Mouse (Mus musculus): ENCODE measurements around the gene Hoxb3.

The Hoxb3 gene

DNA sequence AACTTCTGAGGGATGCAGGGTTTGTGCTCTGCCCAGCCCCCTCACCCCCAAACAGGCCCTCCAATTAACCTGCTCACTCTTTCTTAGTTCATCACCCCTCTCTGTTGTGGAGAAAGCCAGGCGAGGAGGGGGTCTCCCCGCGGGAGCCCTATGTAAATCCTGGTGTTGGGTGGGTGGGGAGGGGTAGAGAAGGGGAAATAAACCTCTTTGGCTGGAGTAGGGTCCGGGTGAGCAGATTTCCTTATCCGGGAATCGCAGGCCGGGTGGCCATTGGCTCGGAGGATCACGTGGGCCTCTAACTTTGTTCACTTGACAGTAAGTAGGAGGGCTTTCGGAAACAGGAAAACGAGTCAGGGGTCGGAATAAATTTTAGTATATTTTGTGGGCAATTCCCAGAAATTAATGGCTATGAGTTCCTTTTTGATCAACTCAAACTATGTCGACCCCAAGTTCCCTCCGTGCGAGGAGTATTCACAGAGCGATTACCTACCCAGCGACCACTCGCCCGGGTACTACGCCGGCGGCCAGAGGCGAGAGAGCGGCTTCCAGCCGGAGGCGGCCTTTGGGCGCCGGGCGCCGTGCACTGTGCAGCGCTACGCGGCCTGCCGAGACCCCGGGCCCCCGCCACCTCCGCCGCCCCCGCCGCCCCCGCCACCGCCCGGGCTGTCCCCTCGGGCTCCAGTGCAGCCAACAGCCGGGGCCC is 4.6 kb upstream of the Hoxb3 start:
- peak; percentile 82 for DNase-seq (ENCODE audit: low spot score)

DNA sequence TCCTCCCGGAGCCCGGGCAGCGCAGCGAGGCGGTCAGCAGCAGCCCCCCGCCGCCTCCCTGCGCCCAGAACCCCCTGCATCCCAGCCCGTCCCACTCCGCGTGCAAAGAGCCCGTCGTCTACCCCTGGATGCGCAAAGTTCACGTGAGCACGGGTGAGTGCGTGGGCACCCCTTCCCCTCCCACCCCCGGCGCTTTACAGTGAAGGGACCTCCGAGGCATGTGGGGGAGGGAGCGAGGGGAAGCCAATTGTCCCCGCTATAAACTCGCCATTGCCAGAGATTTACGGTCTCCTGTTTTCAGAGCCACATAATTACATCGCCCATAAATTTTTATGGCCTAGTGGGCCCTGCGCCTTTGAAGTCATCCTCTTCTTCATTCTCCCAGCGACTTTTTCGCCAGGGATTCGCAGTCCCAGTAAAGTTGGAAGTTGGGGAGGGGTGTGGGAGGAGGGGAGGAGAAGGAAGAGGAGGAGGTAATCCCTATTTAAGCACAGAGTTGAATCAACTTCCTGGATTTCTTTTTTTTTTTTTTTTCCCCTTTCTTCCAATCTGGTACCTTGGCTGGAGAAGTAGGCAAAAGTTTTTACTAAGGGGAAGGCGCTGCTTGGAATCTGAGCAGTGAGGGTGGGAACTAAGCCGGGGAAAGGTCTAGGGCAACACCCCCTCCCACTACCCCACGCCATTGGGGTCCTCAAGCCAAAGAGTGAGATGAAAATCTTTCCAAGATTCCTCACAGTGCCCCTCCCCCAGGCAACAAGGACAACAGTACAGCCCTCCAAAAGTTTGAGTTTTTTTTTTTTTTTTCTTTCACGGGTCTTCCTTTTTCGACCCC is 3.8 kb upstream of the Hoxb3 start:
- no peak for DNase-seq (ENCODE audit: low spot score)

DNA sequence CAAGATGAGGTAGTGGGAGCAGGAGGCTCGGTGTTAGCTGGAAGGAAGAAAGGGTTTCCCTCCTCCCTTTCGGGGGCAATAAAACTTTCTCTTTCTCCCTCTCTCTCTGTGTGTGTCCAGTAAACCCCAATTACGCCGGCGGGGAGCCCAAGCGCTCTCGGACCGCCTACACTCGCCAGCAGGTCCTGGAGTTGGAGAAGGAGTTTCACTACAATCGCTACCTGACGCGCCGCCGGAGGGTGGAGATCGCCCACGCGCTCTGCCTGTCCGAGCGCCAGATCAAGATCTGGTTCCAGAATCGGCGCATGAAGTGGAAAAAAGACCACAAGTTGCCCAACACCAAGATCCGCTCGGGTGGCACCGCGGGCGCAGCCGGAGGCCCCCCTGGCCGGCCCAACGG is 3.2 kb upstream of the Hoxb3 start:
- no peak for DNase-seq (ENCODE audit: low spot score)

DNA sequence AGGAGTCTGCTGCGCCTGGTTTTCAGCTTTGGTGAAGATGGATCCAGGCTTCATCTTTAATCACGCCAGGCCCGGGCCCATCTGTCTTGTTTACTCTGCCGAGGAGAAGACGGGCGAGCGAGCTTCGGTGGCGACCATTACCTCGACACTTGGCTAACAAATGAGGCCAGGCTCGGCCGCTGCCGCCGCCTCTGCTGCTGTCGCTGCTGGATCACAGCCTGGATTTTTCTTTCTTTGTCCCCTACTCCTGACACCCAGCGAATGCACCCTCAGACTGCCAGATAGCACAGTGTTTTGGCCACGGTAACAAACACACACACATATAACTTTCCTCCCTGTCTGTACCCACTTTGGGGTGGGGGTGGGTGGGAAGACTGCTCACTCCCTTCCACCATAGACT is 2.4 kb upstream of the Hoxb3 start:
- no peak for DNase-seq (ENCODE audit: low spot score)

DNA sequence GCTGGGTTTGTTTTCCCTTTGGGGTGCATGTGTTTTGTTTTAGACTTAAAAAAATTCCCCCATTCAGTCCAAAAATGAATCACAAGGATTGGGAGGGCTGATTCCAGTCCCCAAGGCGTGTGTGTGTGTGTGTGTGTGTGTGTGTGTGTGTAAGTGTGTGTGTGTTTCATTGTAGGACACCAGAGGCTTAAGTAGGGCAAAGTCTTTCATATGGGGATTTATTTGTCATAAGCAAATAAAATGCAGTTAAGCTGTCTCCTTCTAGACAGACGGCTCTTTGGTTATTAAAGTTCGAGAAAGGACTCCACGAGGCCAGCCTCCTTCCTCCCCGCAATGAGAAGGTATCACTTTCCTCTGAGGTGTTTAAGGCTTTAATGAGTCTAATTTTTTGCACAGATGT is 1.3 kb upstream of the Hoxb3 start:
- DNase-seq (ENCODE audit: low spot score): no peak

DNA sequence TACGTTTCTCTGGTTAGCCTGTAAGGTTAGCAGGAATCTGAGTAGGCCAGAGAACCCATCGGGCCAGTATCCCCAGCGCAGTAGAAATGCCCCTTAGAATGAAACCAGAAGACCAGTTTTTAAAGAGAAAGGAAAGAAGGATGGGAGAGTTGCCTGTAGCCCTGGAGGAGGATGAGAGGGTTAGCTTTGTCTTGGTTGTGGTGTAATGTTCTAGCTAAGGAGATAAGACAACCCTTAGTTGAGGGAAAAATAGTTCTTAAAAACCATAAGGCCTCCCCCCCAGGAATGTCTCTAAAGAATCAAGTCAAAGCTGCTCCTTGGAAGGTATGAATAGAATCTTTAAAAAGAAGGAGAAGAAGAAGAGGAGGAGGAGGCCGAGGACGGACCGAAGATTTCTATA is 388 bp upstream of the Hoxb3 start:
- no peak for DNase-seq (ENCODE audit: low spot score)

DNA sequence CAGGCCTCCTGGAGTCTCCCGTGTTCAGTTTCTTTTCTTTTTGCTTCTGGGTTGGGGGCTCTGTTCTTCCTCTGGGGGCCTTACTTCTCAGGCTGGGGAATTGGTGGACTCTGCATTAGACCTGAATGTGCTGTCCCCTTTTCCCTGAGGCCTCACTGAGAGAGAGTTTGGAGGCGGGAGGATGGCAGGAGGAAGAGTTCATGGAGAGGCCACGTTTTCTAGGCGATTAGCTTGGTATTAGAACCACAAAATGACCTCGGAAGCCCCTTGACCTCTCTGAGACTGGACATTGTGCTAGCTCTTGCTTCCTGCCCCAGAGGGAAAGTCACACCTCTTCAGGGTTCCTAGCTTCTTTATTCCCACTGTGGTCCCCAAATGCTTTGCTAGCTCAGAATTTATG is 999 bp downstream of the Hoxb3 start:
- DNase-seq (ENCODE audit: low spot score): no peak

DNA sequence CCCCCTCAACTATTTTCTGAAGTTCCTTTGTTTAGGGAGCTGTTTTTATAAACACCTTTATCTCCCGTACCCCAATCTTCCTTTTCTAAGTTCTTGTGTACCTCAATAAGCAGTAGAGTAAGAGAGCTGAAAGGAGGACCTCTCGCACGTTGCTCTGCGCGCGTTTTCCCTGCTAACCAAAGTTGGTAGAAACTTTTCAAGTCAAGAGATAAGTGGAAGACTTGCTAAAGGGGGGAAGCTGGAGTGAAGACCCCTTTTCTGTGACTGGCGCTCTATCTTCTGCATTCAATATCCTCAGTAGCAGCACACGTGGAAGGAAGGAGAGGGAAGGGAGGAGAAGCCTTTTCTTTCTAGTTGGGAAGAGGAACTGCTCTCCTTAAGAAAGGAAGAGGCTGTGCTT is 1.8 kb downstream of the Hoxb3 start:
- no peak for DNase-seq (ENCODE audit: low spot score)

DNA sequence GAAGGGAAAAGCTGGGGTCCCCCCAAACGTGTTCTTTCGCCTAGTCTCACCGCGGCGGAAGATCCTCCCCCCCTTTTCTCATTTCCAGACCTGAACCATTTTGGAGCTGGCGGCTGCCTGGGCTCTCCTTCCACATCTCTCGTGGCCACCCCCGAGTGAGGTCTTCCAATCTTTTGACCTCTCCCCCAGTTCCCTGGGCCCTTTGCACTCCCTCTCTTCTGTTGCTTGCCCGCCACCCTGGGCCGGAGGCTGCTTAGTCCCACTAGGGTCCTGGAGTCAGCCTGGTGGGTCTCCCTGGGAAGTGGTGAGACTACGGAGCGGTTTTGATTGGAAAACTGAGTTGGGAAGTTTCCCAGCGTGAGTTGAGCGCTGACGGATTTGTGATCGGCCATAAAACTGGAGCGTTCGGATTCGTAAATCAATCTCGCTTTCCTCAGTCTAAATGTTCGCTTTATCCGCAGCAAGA is 2.7 kb downstream of the Hoxb3 start:
- no peak for DNase-seq (ENCODE audit: low spot score)

DNA sequence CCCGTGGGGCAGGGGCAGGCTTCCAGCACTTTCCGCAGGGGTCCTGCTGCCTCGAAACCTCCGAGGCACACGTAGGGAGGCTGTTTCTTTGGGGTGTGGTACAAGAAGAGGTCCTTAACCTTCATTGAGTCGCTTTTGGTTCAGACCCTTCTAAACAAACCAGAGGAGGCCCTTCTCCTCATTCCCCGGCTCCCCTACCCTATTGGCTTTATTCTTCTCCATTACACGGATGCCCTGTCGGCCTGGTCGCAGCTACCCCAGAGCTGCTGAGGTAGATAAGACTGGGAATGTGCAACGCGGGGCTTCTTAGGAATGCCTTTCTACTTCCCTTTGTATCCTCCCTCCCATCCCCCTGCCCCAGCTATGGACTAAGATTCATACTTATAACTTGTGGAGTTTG is 3.6 kb downstream of the Hoxb3 start:
- DNase-seq (ENCODE audit: low spot score): no peak

DNA sequence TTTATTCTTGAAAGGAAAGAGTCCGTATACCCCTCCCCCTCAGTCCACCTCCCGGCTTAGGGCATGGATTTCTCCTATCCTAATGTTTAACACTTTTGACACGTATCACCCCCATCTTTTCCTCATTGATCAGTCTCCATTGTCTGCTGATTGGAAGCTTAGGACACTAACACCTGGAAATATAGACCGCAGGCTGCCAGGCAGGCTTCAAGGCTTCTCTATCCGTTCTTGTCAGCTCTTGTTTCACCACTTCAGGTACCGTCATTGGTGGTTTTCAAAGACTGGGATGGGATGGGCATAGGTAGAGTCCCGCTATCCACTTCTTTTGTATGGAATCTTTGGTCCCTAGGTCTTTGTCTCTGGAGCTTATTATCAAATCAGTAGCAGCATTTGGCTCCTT is 4.0 kb downstream of the Hoxb3 start:
- no peak for DNase-seq (ENCODE audit: low spot score)

DNA sequence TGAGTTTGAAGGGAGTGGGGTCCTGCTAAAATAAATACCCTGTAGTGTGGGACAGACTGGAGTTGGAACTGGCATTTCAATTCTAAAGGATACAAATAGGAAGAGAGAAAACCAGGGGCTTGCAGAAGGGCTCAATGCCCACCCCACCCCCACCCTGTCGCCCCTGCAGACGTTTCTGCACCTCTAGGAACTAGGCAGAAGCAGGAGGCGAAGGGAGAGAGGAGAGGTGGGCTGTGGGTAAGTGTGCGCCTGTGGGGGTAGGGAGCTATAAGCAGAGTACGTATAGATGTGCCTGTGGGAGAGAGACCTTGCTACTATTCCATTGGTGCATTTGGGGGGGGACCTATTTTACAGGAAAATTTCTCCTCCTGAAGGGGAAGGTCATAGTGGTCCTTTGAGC is 4.6 kb downstream of the Hoxb3 start:
- no peak for DNase-seq (ENCODE audit: low spot score)

DNA sequence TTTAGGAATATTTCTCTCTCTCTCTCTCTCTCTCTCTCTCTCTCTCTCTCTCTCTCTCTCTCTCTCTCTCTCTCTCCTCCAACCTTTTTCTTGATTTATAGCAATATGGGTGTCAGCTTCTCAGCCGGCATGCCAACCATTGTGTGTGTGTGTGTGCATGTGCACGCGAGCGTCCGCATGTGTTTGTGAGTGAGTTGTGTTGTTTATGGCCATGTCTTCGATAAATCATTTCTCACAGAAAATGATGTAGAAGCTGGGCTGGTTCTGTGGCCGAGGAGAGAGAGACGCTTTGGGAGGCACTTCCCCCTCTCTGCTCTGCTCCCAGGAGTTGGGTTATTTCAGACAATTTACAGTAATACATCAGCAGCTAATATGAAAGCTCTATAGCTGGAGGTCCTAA is 5.5 kb downstream of the Hoxb3 start:
- no peak for DNase-seq (ENCODE audit: low spot score)

DNA sequence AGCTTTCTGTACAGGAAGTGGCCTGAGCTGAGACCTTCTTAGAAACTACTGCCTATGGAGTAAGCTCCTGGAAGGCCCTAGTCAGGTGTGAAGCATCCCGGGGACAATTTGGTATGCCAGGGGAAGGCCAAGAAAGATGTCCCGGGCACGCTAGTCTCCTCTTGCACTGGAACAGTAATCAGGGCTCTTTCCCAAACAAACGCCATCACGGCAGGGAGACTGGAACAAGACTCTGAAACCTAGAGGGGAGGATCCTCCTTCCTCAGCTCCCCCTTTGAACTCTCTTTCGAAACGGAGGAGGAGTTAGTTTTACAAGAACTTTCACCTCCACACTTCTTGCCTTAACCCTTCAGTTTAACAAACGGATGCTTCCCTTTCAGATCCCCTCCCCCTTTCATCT is 9.0 kb downstream of the Hoxb3 start:
- no peak for DNase-seq (ENCODE audit: low spot score)

DNA sequence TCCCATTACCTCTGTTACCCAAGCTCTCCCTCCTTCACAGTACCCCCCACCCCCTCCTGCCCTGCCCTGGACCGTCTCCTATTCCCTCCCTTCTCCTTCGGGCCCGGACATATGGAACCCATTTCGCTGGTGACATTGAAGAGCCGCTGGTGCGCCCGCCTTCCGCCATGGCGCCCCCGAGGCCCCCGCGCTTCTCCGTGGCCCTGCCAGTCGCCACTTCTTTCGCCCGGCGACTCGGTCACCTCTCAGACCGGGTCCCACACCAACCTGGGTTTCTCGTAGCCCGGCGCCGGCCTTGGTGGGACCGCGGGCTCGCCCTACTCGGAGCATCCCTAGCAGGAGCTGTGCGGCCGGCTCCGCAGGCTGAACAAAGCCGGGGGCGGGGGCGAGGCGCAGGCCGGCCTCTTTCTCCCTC is 9.5 kb downstream of the Hoxb3 start:
- no peak for DNase-seq (ENCODE audit: low spot score)

DNA sequence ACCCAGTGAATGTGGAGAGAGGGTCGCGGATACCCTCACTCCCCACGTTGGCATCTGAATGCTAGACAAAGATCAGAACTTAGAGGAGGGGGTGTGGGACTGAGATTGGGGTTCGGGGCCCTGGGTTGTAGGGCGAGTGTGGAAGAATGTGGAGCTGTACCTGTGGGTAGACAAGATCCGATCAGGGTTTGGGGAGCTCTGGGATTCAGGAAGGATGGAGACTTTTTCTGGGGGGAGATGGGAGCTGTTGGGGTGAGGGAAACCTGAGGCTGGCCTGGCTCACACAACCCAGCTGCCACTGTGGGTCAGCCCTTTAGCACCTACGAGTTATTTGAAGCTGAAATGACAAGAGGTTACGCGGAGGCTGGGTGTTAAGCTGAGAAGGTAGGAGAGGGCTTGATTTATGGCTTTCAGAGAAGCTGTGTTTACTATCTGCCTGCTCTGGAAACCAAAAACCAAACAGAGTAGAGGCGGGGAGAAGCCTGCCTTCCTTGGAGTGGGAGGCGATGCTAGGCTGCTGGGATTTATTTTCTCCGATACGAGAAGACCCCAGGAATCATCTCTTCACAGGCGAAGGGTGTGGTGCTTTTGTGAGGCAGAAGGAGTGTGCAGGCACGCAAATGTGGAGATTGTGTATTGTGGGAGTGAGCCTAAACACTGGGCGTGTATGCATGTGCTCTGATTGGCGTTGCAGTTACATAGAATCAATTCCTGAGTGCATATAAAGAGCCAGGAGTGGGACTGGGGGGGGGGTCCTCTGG is 10.3 kb downstream of the Hoxb3 start:
- no peak for DNase-seq (ENCODE audit: low spot score)

DNA sequence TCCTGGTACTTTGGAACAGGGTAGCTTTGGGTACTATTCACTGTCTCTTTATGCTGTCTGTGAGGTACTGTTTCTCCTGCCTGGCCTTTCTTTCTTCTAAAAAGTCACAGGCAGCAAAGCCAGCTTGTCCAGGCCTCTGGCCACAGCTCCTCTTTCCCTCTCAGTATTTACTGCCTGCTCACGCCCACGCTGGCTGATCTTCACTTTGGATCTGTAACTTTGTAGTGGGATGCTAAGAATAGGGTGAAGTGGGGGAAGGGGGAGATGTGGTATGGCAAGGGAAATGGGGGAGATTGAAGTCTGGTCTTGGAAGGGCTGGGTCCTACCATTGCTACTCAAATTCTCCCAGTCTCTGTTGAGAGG is 10.9 kb downstream of the Hoxb3 start:
- no peak for DNase-seq (ENCODE audit: low spot score)

DNA sequence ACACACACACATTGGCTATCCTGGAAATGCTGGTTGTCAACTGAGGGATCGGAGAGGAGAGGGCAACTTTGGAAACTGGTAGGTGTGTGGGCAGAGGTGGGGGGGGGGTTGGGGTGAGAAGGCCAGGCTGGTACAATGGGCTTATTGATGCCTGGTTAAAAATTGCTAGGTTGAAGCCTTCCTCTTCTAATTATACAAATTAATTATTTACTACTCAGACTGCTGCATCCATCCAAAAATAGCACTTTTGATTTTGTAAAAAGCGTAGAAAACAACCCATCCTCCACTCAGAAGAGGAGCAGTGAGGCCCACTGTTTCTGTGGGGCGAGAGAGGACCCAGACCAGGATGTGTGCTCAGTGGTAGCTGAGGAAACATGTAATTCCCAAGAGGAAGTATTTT is 11.9 kb downstream of the Hoxb3 start:
- no peak for DNase-seq (ENCODE audit: low spot score)

DNA sequence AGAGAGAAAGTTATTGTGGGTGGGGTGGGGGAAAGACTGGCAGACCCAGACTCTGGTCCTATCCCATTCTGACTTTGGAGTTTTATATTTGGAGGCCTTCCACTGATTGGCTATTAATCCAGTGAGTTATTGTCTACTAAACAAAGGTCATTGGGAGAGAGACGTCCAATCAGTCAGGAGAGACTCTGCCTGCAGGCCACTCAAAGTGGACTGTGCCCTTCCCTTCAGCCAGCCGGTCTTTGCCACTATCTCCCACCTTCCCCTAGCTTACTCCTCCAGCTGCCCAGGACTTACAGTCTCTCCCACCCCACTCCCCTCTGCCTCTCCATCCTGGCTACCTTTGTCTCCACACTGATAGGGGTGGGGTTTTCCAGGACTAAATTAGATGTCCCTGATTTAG is 13.5 kb downstream of the Hoxb3 start:
- no peak for DNase-seq (ENCODE audit: low spot score)

DNA sequence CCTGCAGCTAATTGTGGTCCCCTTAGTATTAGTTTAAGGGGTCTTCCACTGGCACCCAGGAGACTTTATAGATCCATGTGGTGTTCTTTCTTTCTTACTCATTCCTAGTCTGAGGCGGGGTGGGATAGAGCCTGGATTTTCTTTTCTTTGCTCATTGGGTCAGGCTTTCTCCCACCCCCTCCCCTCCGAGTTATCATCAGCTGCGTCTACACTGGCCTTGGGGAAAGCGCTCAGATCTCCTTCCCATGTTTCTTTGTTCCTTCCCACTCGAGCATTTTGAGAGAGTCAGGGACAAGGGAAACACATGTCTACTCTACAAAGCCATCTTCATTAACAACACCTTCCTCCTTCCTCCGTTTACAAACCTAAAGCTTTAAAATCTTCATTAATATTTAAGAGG is 13.9 kb downstream of the Hoxb3 start:
- DNase-seq (ENCODE audit: low spot score): no peak

DNA sequence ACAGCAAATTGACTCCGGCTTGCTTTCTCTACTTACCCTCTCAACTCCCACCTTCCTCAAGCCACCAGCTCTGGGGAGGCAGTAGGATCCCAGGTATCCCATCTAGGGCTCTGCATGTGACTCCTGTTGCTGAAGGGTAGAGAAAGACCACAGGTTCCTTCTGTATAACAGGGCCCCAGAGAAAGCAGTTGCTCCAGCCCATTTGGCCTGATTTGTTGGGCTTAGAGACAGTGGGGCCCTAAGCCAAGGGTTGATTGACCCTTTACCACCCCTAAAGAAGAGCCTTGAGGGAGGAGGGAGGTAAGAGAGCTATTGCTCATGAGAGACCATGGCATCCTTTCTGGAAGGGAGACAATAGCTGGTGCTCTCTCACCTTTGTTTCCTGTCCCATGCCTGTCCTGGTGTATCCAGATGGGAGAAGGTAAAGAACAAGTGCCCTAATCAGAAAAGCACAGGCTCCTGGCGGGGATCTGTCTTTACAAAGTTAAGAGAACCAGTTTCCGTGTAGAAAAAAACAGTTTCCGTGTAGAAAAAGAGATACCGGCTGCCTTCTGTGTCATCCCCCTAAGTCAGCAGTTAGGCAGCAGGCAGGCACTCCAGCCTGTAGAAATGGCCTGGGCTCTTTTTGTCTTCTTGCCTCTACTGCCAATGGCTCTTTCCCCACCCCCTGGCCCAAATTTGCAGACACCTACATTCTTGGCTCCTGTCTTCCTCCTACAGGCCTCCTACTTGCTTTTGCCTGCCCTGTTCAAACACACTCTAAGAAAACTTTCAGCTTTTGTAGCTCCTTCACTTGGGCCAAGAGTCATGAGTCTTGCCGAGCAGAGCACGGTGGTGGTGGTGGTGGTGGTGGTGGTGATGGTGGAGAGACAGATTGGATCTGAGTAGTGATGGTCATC is 16.1 kb downstream of the Hoxb3 start:
- no peak for DNase-seq (ENCODE audit: low spot score)

Measured in lung, postnatal 25 days (tissue).